Mouse (Mus musculus) hindbrain, embryonic 15.5 days (tissue): Measurements from ENCODE around the gene Lonp2. TPM values are rescaled to one million over a fixed set of nuclear protein-coding genes. Genes with fewer than 3 reads are reported as not detected.

ENCODE experiments used
- ATAC-seq: fragments of 200-750 bp; cut with Nextera tagmentation; 2 replicates; pipeline ENCODE4 v1.8.0; 2017; ENCODE audit warnings: low read depth, moderate number of reproducible peaks, moderate TSS enrichment; ENCODE audit not compliant: low FRiP score
- H3K27ac ChIP-seq: fragments of 300-500 bp; sonication (generic); replicated peaks from 2 replicates; pipeline ENCODE4 v1.5.1; 2015; ENCODE audit warnings: mild to moderate bottlenecking, inconsistent platforms
- H3K27me3 ChIP-seq: fragments of 300-500 bp; sonication (generic); 2 replicates; pipeline ENCODE4 v1.6.1; 2015; ENCODE audit warnings: control low read depth, inconsistent platforms
- H3K36me3 ChIP-seq: fragments of 300-500 bp; sonication (generic); 2 replicates; pipeline ENCODE4 v1.6.1; 2015; ENCODE audit warnings: control low read depth, inconsistent platforms
- H3K4me1 ChIP-seq: fragments of 300-500 bp; sonication (generic); replicated peaks from 2 replicates; pipeline ENCODE4 v1.6.1; 2015; ENCODE audit warnings: control low read depth, inconsistent platforms
- H3K4me2 ChIP-seq: fragments of 300-500 bp; sonication (generic); 2 replicates; pipeline ENCODE4 v1.6.1; 2015; ENCODE audit warnings: moderate library complexity, mild to moderate bottlenecking, inconsistent platforms
- H3K4me3 ChIP-seq: fragments of 300-500 bp; sonication (generic); 2 replicates; pipeline ENCODE4 v1.5.1; 2015; ENCODE audit warnings: mild to moderate bottlenecking, inconsistent platforms
- H3K9ac ChIP-seq: fragments of 300-500 bp; sonication (generic); 2 replicates; pipeline ENCODE4 v1.6.1; 2015; ENCODE audit warnings: inconsistent platforms
- H3K9me3 ChIP-seq: fragments of 300-500 bp; sonication (generic); 2 replicates; pipeline ENCODE4 v1.6.1; 2016; ENCODE audit warnings: control low read depth, inconsistent platforms
- WGBS: fragments of 180-500 bp; shearing (Covaris S2); methylation state at CpG from one replicate; pipeline ENCODE4 v1.1.7; 2015; 5-methylcytosine and 5-hydroxymethylcytosine counted together
- polyA plus RNA-seq: library from polyadenylated mRNA; unstranded; fragments of >200 nt; fragmentation: Nextera tagmentation; extraction: Ambion mirVana; gene quantifications from 2 replicates; pipeline ENCODE4 v1.2.1, GENCODE M21; 2015

Lonp2 gene
- polyA plus RNA-seq, 1 experiment from 2014 or later: 88.9 TPM

GRCm38 (mm10) chr8:86630212-86630611, 6.4 kb downstream of the Lonp2 start:
- Histone ChIP-seq H3K27me3 (no peaks in the 10 kb centered on the region), H3K27ac (no peak overlapping the region), H3K4me3 (no peak overlapping the region), H3K9ac (no peak overlapping the region), H3K4me2 (no peak overlapping the region), H3K9me3 (no peaks in the 10 kb centered on the region), H3K36me3 (peaks cover 19% of the 10 kb centered on the region), H3K4me1 (peaks cover 13% of the 10 kb centered on the region)
- 91% methylated on average over 5 of the region's 5 CpGs for WGBS
- ATAC-seq: no peak

- no peaks in the 10 kb centered on the region for H3K27me3 ChIP-seq
- peaks cover 22% of the 10 kb centered on the region for H3K36me3 ChIP-seq
- no peak overlapping the region for H3K4me3 ChIP-seq
- no peak overlapping the region for H3K4me2 ChIP-seq
- 92% methylated on average over 4 of the region's 4 CpGs for WGBS
- no peak for ATAC-seq
- no peak overlapping the region for H3K9ac ChIP-seq
- 0 out of 2 replicates have a peak, but pooled peaks cover 4% of the 10 kb centered on the region for H3K4me1 ChIP-seq
- no peak overlapping the region for H3K27ac ChIP-seq
- no peaks in the 10 kb centered on the region for H3K9me3 ChIP-seq
Measured at GRCm38 (mm10) chr8:86631395-86631794, 7.6 kb downstream of the Lonp2 start.

GRCm38 (mm10) chr8:86637826-86638225, 14.0 kb downstream of the Lonp2 start:
- Histone ChIP-seq H3K9ac (no peak overlapping the region), H3K9me3 (no peaks in the 10 kb centered on the region), H3K4me2 (no peak overlapping the region), H3K36me3 (peaks cover 58% of the 10 kb centered on the region), H3K27ac (no peak overlapping the region), H3K27me3 (no peaks in the 10 kb centered on the region), H3K4me3 (no peak overlapping the region), H3K4me1 (no peaks in the 10 kb centered on the region)
- ATAC-seq: no peak
- WGBS: 76% methylated on average over 4 of the region's 4 CpGs

GRCm38 (mm10) chr8:86638981-86639380, 15.1 kb downstream of the Lonp2 start:
- Histone ChIP-seq H3K36me3 (peaks cover 51% of the 10 kb centered on the region), H3K9me3 (no peaks in the 10 kb centered on the region), H3K4me2 (no peak overlapping the region), H3K27ac (no peak overlapping the region), H3K9ac (no peak overlapping the region), H3K27me3 (no peaks in the 10 kb centered on the region), H3K4me3 (no peak overlapping the region), H3K4me1 (no peaks in the 10 kb centered on the region)
- ATAC-seq: no peak
- 90% methylated on average over 4 of the region's 4 CpGs for WGBS

- Histone ChIP-seq H3K4me3 (no peak overlapping the region), H3K27ac (no peak overlapping the region), H3K4me1 (no peaks in the 10 kb centered on the region), H3K9ac (no peak overlapping the region), H3K9me3 (no peaks in the 10 kb centered on the region), H3K27me3 (no peaks in the 10 kb centered on the region), H3K36me3 (peaks cover 30% of the 10 kb centered on the region), H3K4me2 (no peak overlapping the region)
- no peak for ATAC-seq
- 79% methylated on average over 3 of the region's 3 CpGs for WGBS
Measured at GRCm38 (mm10) chr8:86642682-86643081, 18.8 kb downstream of the Lonp2 start.

- Histone ChIP-seq H3K4me3 (no peak overlapping the region), H3K9ac (no peak overlapping the region), H3K4me1 (no peaks in the 10 kb centered on the region), H3K27ac (no peak overlapping the region), H3K36me3 (peaks cover 11% of the 10 kb centered on the region), H3K9me3 (no peaks in the 10 kb centered on the region), H3K27me3 (no peaks in the 10 kb centered on the region), H3K4me2 (no peak overlapping the region)
- no peak for ATAC-seq
- 98% methylated on average over 4 of the region's 4 CpGs for WGBS
Measured at GRCm38 (mm10) chr8:86644661-86645060, 20.8 kb downstream of the Lonp2 start.

- no peak overlapping the region for H3K27ac ChIP-seq
- peaks cover 17% of the 10 kb centered on the region for H3K36me3 ChIP-seq
- no peak overlapping the region for H3K4me3 ChIP-seq
- no peaks in the 10 kb centered on the region for H3K4me1 ChIP-seq
- no peaks in the 10 kb centered on the region for H3K9me3 ChIP-seq
- 89% methylated on average over 3 of the region's 3 CpGs for WGBS
- H3K4me2 ChIP-seq: no peak overlapping the region
- no peak for ATAC-seq
- H3K27me3 ChIP-seq: no peaks in the 10 kb centered on the region
- H3K9ac ChIP-seq: no peak overlapping the region
Measured at GRCm38 (mm10) chr8:86647771-86648170, 23.9 kb downstream of the Lonp2 start.

DNA sequence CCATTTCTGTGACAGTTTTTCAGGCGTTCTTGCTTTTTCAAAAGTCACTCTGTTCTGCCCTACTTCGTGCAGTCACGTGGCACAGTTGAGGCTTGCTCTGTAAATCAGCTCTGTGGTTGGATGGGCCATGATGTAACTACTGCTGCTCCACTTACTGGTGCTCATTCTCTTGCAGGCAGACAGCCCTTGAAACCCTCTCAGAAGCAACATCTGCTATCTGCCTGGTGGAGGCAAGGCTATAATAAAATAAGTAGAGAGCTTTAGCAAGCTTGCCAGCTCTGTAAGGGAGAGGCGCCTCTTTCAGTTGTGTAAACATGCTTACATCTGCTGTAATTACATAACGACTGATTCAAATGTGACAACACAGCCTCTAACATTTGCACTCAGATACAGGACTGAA, 27.6 kb downstream of the Lonp2 start:
- no peak overlapping the region for H3K27ac ChIP-seq
- H3K36me3 ChIP-seq: peaks cover 30% of the 10 kb centered on the region
- H3K4me2 ChIP-seq: no peak overlapping the region
- H3K4me1 ChIP-seq: no peaks in the 10 kb centered on the region
- no peak overlapping the region for H3K9ac ChIP-seq
- ATAC-seq: no peak
- 83% methylated on average over 5 of the region's 5 CpGs for WGBS
- no peaks in the 10 kb centered on the region for H3K27me3 ChIP-seq
- no peak overlapping the region for H3K4me3 ChIP-seq
- no peaks in the 10 kb centered on the region for H3K9me3 ChIP-seq

- Histone ChIP-seq H3K27me3 (no peaks in the 10 kb centered on the region), H3K4me2 (no peak overlapping the region), H3K9me3 (no peaks in the 10 kb centered on the region), H3K36me3 (peaks cover 30% of the 10 kb centered on the region), H3K9ac (no peak overlapping the region), H3K4me1 (no peaks in the 10 kb centered on the region), H3K27ac (no peak overlapping the region), H3K4me3 (no peak overlapping the region)
- whole genome bisulfite sequencing: 80% methylated on average over 2 of the region's 2 CpGs
- ATAC-seq: no peak
Measured at GRCm38 (mm10) chr8:86652546-86652945, 28.7 kb downstream of the Lonp2 start.

DNA sequence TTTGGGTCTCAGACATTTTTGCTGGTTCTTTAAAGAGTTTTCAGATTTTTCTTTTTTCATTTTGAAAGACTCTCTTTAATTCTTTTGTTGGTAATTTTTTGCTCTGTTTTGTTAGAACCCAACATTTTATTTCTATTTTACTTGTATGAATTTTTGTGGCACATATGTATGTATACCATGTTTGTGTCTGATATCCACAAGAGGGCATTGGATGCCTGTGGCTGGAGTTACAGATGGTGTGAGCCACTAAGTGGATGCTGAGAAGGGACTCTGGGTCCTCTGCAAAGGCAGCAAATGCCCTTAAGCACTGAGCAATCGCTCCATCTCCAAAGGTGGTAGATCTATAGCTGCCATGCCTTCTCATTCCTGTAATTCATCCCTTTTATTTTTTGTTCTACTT, 30.7 kb downstream of the Lonp2 start:
- no peak for ATAC-seq
- H3K9ac ChIP-seq: no peak overlapping the region
- no peak overlapping the region for H3K4me2 ChIP-seq
- H3K4me1 ChIP-seq: no peaks in the 10 kb centered on the region
- peaks cover 33% of the 10 kb centered on the region for H3K36me3 ChIP-seq
- WGBS: 85% methylated on average over 1 of the region's 1 CpGs
- H3K27me3 ChIP-seq: no peaks in the 10 kb centered on the region
- no peaks in the 10 kb centered on the region for H3K9me3 ChIP-seq
- H3K27ac ChIP-seq: no peak overlapping the region
- H3K4me3 ChIP-seq: no peak overlapping the region

DNA sequence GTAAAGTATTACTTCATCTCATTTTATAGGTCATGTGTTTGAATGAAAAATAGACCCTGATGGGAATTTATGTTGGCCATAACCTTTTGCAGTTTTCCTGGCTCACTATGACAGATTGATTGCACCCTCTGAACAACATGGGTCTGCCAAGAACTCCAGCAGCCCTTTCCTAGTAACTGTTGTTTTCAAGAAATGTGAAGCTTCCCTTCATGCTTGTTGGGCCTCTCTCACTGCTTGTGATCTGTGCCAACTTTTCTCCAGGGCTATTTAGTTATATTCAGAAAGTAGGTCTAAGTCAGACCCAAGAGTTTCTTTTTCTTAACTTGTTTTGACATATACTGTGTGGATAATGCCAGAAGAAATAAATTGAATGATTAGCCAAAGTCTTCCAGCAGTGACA, 44.9 kb downstream of the Lonp2 start:
- Histone ChIP-seq H3K4me2 (no peak overlapping the region), H3K4me3 (no peak overlapping the region), H3K9me3 (no peaks in the 10 kb centered on the region), H3K36me3 (peaks cover 36% of the 10 kb centered on the region), H3K27ac (peak overlapping the region; percentile 57), H3K4me1 (no peaks in the 10 kb centered on the region), H3K9ac (no peak overlapping the region), H3K27me3 (no peaks in the 10 kb centered on the region)
- ATAC-seq: no peak

DNA sequence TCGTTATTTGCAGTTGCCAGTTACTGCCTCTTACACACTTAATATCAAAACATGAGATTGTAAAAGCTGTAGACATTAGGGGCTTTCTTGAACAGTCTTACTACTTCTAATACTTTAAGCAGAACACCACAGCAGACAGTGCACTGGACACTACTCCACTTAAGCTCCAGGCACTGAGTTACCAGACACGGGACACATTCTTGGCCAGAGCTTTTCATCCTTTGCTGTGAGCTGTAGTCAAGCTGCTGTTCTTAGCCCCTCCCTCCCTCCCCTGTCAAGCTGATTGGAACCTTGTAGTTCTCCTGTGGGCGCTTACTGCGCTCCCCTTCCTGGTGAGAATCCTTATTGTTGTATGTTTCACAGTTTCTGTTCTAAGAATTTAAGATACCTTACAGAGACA, 45.4 kb downstream of the Lonp2 start:
- Histone ChIP-seq H3K27ac (peak overlapping the region; percentile 57), H3K9me3 (no peaks in the 10 kb centered on the region), H3K9ac (no peak overlapping the region), H3K4me2 (no peak overlapping the region), H3K4me1 (no peaks in the 10 kb centered on the region), H3K36me3 (peaks cover 39% of the 10 kb centered on the region), H3K27me3 (no peaks in the 10 kb centered on the region), H3K4me3 (no peak overlapping the region)
- WGBS: 58% methylated on average over 4 of the region's 4 CpGs
- ATAC-seq: 0 out of 2 replicates have a peak, but pooled peaks have one; percentile 51

DNA sequence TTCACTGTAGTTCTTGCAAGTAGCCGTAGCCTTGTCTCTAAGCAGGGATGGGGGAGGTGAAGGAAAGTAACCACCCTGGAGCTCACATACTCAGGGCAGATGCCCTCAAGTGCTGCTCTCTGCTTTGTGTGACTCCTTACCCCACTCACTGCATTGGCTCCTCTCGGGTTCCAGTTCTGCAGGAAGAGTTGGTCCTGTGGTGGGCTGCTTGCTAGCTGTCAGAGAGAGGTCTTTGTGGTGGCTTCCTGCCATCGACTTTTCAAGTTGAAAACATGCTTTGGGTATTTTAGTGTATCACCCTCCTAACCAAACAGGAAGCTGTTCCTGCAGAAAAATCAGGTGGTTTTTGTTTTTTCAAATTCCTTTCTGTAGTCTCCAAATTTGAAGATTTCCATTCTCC, 62.8 kb downstream of the Lonp2 start:
- H3K27me3 ChIP-seq: no peaks in the 10 kb centered on the region
- H3K4me1 ChIP-seq: no peaks in the 10 kb centered on the region
- peaks cover 8% of the 10 kb centered on the region; the same call in 1 of the 2 replicates for H3K36me3 ChIP-seq
- no peak overlapping the region for H3K9ac ChIP-seq
- H3K27ac ChIP-seq: no peak overlapping the region
- no peaks in the 10 kb centered on the region for H3K9me3 ChIP-seq
- H3K4me3 ChIP-seq: no peak overlapping the region
- ATAC-seq: no peak
- H3K4me2 ChIP-seq: no peak overlapping the region
- 79% methylated on average over 3 of the region's 3 CpGs for WGBS
